10 mouse cellular contexts compared by ENCODE assay signal in the genomic region with DNA sequence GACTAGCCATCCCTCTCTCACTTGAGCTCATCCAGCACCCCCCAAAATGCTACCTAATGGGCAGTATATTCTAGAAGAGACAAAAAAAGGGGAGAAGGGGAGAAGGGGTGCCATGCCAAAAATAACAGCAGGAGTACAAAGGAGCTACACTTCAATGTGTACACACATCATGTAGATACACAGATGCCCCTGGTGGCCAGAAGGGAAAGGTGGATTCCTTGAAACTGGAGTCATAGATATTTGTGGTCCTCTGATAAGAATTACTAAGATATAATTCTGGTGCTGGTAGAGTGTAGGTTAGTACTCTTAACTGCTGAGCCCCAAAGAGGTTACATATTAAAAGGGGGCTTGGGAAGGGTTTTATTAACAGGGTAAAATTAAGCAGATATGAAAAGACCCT. TPM values are rescaled to one million over a fixed set of nuclear protein-coding genes. Genes with fewer than 3 reads are reported as not detected.
DNase-seq lines count a peak whose midpoint lies in the region; ATAC-seq lines count a peak whose summit lies in the region.
"Had no signal": no experiment of that assay in that cellular context is flagged by ENCODE, and none has a peak within 500 bp of the region (broad histone marks: within the 10 kb centered on the region; RNA-seq: fewer than 3 reads in every experiment).

No protein-coding gene starts in this region.

- H3K4me1 ChIP-seq in intestine, embryonic 16.5 days (ENCODE audit: control insufficient read depth, insufficient read depth, low read length): peaks cover 4% of the 10 kb centered on the region; the same call in 1 of the 2 replicates
- H3K4me1 ChIP-seq in intestine, embryonic 15.5 days (replicated peaks): no peaks in the 10 kb centered on the region; the same call in 1 of the 2 replicates
- H3K4me1 ChIP-seq in liver, embryonic 16.5 days (ENCODE audit: control insufficient read depth, low read depth, low read length): peaks cover 12% of the 10 kb centered on the region

- DNase-seq in CD4-positive, CD25-positive, alpha-beta regulatory T cell, adult 2 months (ENCODE audit: low read depth, low spot score): peak; percentile 21
- peak; percentile 56 for DNase-seq in c-Kit-positive CD71-positive TER-119-positive erythroid progenitor cells, embryonic 14.5 days (ENCODE audit: low spot score)
- DNase-seq in urinary bladder, postnatal 14 days (ENCODE audit: low spot score): no peak
- DNase-seq in kidney, postnatal 25 days: no peak
- DNase-seq: kidney, adult 11 months had no signal

- H3K4me2 ChIP-seq in intestine, embryonic 16.5 days (ENCODE audit: low read depth, low read length): no peak overlapping the region
- no peak overlapping the region for H3K4me2 ChIP-seq in intestine, embryonic 15.5 days (replicated peaks)
- H3K4me2 ChIP-seq in liver, embryonic 16.5 days (ENCODE audit: low read depth, low read length): no peak overlapping the region
- H3K4me2 ChIP-seq: embryonic facial prominence, embryonic 13.5 days had no signal

- no peak overlapping the region for H3K4me3 ChIP-seq in intestine, embryonic 16.5 days (ENCODE audit: low read length)
- H3K4me3 ChIP-seq in intestine, embryonic 15.5 days (replicated peaks): no peak overlapping the region
- no peak overlapping the region for H3K4me3 ChIP-seq in liver, embryonic 16.5 days (ENCODE audit: low read depth, low read length)
- H3K4me3 ChIP-seq: embryonic facial prominence, embryonic 13.5 days had no signal

- H3K9ac ChIP-seq in intestine, embryonic 16.5 days (ENCODE audit: low read depth, low read length): no peak overlapping the region
- no peak overlapping the region for H3K9ac ChIP-seq in intestine, embryonic 15.5 days
- H3K9ac ChIP-seq in liver, embryonic 16.5 days (ENCODE audit: low read depth, low read length): no peak overlapping the region
- H3K9ac ChIP-seq: embryonic facial prominence, embryonic 13.5 days had no signal

- no peak overlapping the region for H3K27ac ChIP-seq in intestine, embryonic 16.5 days (ENCODE audit: low read length)
- H3K27ac ChIP-seq in intestine, embryonic 15.5 days: no peak overlapping the region
- H3K27ac ChIP-seq in liver, embryonic 16.5 days (ENCODE audit: low read length): peak overlapping the region; percentile 39; the same call in 1 of the 2 replicates
- H3K27ac ChIP-seq: embryonic facial prominence, embryonic 13.5 days had no signal

- no peaks in the 10 kb centered on the region for H3K9me3 ChIP-seq in intestine, embryonic 16.5 days (ENCODE audit: control insufficient read depth, low read length)
- H3K9me3 ChIP-seq in intestine, embryonic 15.5 days: no peaks in the 10 kb centered on the region
- no peaks in the 10 kb centered on the region for H3K9me3 ChIP-seq in liver, embryonic 16.5 days (replicated peaks; ENCODE audit: control insufficient read depth, low read length)
- H3K9me3 ChIP-seq: embryonic facial prominence, embryonic 13.5 days had no signal

- ATAC-seq in CD4-positive, CD25-positive, alpha-beta regulatory T cell, adult 4 months: no peak
- peak; percentile 28; the same call in 1 of the 2 replicates for ATAC-seq in intestine, embryonic 16.5 days
- ATAC-seq in intestine, embryonic 15.5 days: no peak
- peak; percentile 71 for ATAC-seq in liver, embryonic 16.5 days (ENCODE audit: low read depth)

- H3K27me3 ChIP-seq in intestine, embryonic 16.5 days (replicated peaks; ENCODE audit: control insufficient read depth, insufficient read depth, low read length): no peaks in the 10 kb centered on the region
- no peaks in the 10 kb centered on the region for H3K27me3 ChIP-seq in intestine, embryonic 15.5 days (replicated peaks)
- no peaks in the 10 kb centered on the region for H3K27me3 ChIP-seq in liver, embryonic 16.5 days (ENCODE audit: control insufficient read depth, insufficient read depth, low read depth, low read length)
- H3K27me3 ChIP-seq: embryonic facial prominence, embryonic 13.5 days had no signal

- H3K36me3 ChIP-seq in intestine, embryonic 16.5 days (ENCODE audit: control insufficient read depth, insufficient read depth, low read length): peaks cover 9% of the 10 kb centered on the region; the same call in 1 of the 2 replicates
- H3K36me3 ChIP-seq in intestine, embryonic 15.5 days: peaks cover 19% of the 10 kb centered on the region
- peaks cover 34% of the 10 kb centered on the region for H3K36me3 ChIP-seq in liver, embryonic 16.5 days (ENCODE audit: control insufficient read depth, insufficient read depth)

RNA-seq across cellular contexts. Expression of a gene that starts 7.7 kb away (rescaled TPM):
- polyA plus RNA-seq in CD4-positive, CD25-positive, alpha-beta regulatory T cell, adult 4 months (2017; shearing (Covaris generic)): 100 to 1,000 TPM in 1 of 2 experiments, 10 to 100 TPM in 1; 97.5 to 227 TPM
- 83.8 and 89.4 TPM in 2 replicates for polyA plus RNA-seq in intestine, embryonic 16.5 days (2015; fragmentation: Nextera tagmentation; extraction: Ambion mirVana)
- polyA plus RNA-seq in intestine, embryonic 15.5 days (2015; fragmentation: Nextera tagmentation; extraction: Ambion mirVana): 90.7 and 97.1 TPM in 2 replicates
- polyA plus RNA-seq in liver, embryonic 16.5 days (2015; fragmentation: Nextera tagmentation; extraction: Ambion mirVana): 41.2 and 41.8 TPM in 2 replicates

RNA-seq across cellular contexts. Expression of a gene that starts 52.9 kb away (rescaled TPM):
- 10 to 100 TPM; 25.0 to 27.5 TPM for polyA plus RNA-seq in CD4-positive, CD25-positive, alpha-beta regulatory T cell, adult 4 months (2017; shearing (Covaris generic))
- 29.3 and 34.5 TPM in 2 replicates for polyA plus RNA-seq in intestine, embryonic 16.5 days (2015; fragmentation: Nextera tagmentation; extraction: Ambion mirVana)
- 55.4 and 62.3 TPM in 2 replicates for polyA plus RNA-seq in intestine, embryonic 15.5 days (2015; fragmentation: Nextera tagmentation; extraction: Ambion mirVana)
- polyA plus RNA-seq in liver, embryonic 16.5 days (2015; fragmentation: Nextera tagmentation; extraction: Ambion mirVana): 29.2 and 29.4 TPM in 2 replicates

RNA-seq across cellular contexts. Expression of a gene that starts 53.0 kb away (rescaled TPM):
- not detected for polyA plus RNA-seq in CD4-positive, CD25-positive, alpha-beta regulatory T cell, adult 4 months (2017; shearing (Covaris generic))
- polyA plus RNA-seq in intestine, embryonic 16.5 days (2015; fragmentation: Nextera tagmentation; extraction: Ambion mirVana): 1.8 and 2.9 TPM in 2 replicates
- polyA plus RNA-seq in intestine, embryonic 15.5 days (2015; fragmentation: Nextera tagmentation; extraction: Ambion mirVana): 2.3 and 2.4 TPM in 2 replicates
- polyA plus RNA-seq in liver, embryonic 16.5 days (2015; fragmentation: Nextera tagmentation; extraction: Ambion mirVana): 102 and 113 TPM in 2 replicates

Comparison
In these comparisons a context has a peak if more than half of its experiments do, and no peak if none do; other contexts are left out.
1. ATAC-seq: peak in intestine, embryonic 16.5 days (single experiment) and liver, embryonic 16.5 days (single experiment); none in CD4-positive, CD25-positive, alpha-beta regulatory T cell, adult 4 months (single experiment) and intestine, embryonic 15.5 days (single experiment).
2. DNase-seq: peak in CD4-positive, CD25-positive, alpha-beta regulatory T cell, adult 2 months (single experiment) and c-Kit-positive CD71-positive TER-119-positive erythroid progenitor cells, embryonic 14.5 days (single experiment); none in urinary bladder, postnatal 14 days (single experiment) and kidney, postnatal 25 days (0 of 2).
3. RNA of a gene that starts 53.0 kb away (polyA plus RNA-seq): 102 to 113 TPM in liver, embryonic 16.5 days; 1.8 to 2.9 TPM in intestine, embryonic 16.5 days, 2.3 to 2.4 TPM in intestine, embryonic 15.5 days and not detected in CD4-positive, CD25-positive, alpha-beta regulatory T cell, adult 4 months; every median in the first group is over 10 times any median in the second.